Mouse (Mus musculus) neural tube, embryonic 15.5 days (tissue): ENCODE measurements around the gene Timm8a2. TPM values are rescaled to one million over a fixed set of nuclear protein-coding genes. Genes with fewer than 3 reads are reported as not detected.
"Not testable (repeated sequence)": the region's sequence is repeated elsewhere in the genome, so short reads cannot be mapped to it uniquely, and the experiment has no call there.

Source experiments
- ATAC-seq: fragments of 200-750 bp; cut with Nextera tagmentation; 2 replicates; pipeline ENCODE4 v1.8.0; 2017; ENCODE audit warnings: mild to moderate bottlenecking, moderate TSS enrichment, moderate library complexity; ENCODE audit not compliant: low FRiP score
- H3K27ac ChIP-seq: fragments of 300-500 bp; sonication (generic); replicated peaks from 2 replicates; pipeline ENCODE4 v1.5.1; 2015; ENCODE audit warnings: mild to moderate bottlenecking, inconsistent platforms
- H3K27me3 ChIP-seq: fragments of 300-500 bp; sonication (generic); replicated peaks from 2 replicates; pipeline ENCODE4 v1.6.1; 2015; ENCODE audit warnings: inconsistent platforms
- H3K36me3 ChIP-seq: fragments of 300-500 bp; sonication (generic); 2 replicates; pipeline ENCODE4 v1.6.1; 2015; ENCODE audit warnings: inconsistent platforms
- H3K4me1 ChIP-seq: fragments of 300-500 bp; sonication (generic); 2 replicates; pipeline ENCODE4 v1.6.1; 2015; ENCODE audit warnings: inconsistent platforms
- H3K4me2 ChIP-seq: fragments of 300-500 bp; sonication (generic); 2 replicates; pipeline ENCODE4 v1.6.1; 2015; ENCODE audit warnings: inconsistent platforms, mild to moderate bottlenecking, moderate library complexity
- H3K4me3 ChIP-seq: fragments of 300-500 bp; sonication (generic); replicated peaks from 2 replicates; pipeline ENCODE4 v1.5.1; 2015; ENCODE audit warnings: mild to moderate bottlenecking, inconsistent platforms
- H3K9ac ChIP-seq: fragments of 300-500 bp; sonication (generic); replicated peaks from 2 replicates; pipeline ENCODE4 v1.6.1; 2015; ENCODE audit warnings: mild to moderate bottlenecking, inconsistent platforms
- H3K9me3 ChIP-seq: fragments of 300-500 bp; sonication (generic); replicated peaks from 2 replicates; pipeline ENCODE4 v1.6.1; 2016; ENCODE audit warnings: inconsistent platforms
- WGBS: fragments of 180-500 bp; shearing (Covaris S2); methylation state at CpG from one replicate; pipeline ENCODE4 v1.1.7; 2015; ENCODE audit warnings: mixed read lengths; 5-methylcytosine and 5-hydroxymethylcytosine counted together
- polyA plus RNA-seq: library from polyadenylated mRNA; unstranded; fragments of >200 nt; fragmentation: Nextera tagmentation; extraction: Ambion mirVana; gene quantifications from 2 replicates; pipeline ENCODE4 v1.2.1, GENCODE M21; 2015

Timm8a2 gene
- polyA plus RNA-seq, 1 experiment from 2014 or later, result not detected

DNA sequence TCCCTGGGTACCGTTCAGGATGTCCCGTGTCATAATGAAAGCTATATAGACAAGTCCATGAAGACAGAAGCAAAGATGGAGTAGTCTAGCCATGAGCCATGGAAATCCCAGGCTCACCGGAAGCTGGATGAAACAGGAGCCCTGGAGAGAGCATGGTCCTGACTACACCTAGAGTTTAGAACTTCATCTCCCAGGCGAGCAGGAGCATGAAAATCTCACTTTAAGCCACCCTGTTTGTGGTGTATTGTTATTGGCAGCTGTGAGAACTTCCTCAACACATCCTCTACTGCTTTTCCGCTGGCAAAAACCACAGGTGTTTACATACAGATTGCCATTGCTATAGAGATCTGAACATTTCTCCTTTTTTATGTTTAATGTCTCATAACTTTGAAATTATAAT is 29.1 kb downstream of the Timm8a2 start:
- H3K4me1 ChIP-seq, result no peaks in the 10 kb centered on the region
- H3K36me3 ChIP-seq, result no peaks in the 10 kb centered on the region
- H3K4me2 ChIP-seq, result no peak overlapping the region
- H3K4me3 ChIP-seq, result no peak overlapping the region
- H3K9me3 ChIP-seq, result no peaks in the 10 kb centered on the region
- no peaks in the 10 kb centered on the region for H3K27me3 ChIP-seq
- no peak overlapping the region for H3K9ac ChIP-seq
- ATAC-seq, result no peak
- 69% methylated on average over 5 of the region's 5 CpGs for WGBS
- no peak overlapping the region for H3K27ac ChIP-seq

DNA sequence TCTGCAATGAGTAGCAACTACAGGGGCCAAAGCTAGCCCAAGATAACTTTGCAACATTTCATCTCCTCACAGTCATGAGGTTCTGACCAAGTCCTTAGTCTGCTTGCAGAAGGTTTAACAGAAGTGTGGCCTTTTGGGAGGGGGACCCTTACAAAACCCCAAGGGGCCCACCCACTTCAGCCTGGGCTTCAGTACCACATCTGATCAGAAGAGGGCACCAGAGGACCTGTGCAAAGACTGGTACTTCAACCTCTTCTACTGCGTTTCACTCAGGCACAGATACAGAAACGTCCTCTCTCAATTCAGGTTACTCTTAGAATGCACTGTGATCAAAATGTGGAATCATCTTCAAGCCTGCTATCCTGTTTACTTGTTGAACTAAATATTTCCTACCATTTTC is 30.0 kb downstream of the Timm8a2 start:
- Histone ChIP-seq H3K4me2 (no peak overlapping the region), H3K9me3 (no peaks in the 10 kb centered on the region), H3K27ac (no peak overlapping the region), H3K27me3 (no peaks in the 10 kb centered on the region), H3K4me1 (no peaks in the 10 kb centered on the region), H3K36me3 (no peaks in the 10 kb centered on the region), H3K9ac (no peak overlapping the region), H3K4me3 (no peak overlapping the region)
- ATAC-seq, result no peak
- WGBS, result 9% methylated on average over 2 of the region's 2 CpGs

DNA sequence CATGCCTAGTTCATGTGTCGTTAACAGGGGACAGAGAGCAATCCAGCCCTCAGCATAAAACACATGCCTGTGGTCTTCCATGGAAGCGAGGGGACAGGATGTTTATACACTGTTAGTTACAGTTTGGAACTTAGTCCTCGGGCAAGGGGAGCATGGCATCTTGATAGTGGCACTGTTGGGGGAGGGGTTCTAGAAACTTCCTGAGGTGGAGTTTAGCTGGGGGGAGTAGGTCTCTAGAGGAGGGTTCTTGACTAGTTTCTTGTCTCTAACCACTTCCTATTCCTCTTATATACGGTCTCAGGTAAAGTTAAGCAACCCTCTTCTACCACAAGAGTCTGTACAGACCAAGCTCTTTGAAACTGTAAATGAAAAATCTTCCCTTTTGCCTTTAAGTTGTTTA is 31.8 kb downstream of the Timm8a2 start:
- WGBS, result 80% methylated on average over 4 of the region's 4 CpGs
- ATAC-seq, result no peak

DNA sequence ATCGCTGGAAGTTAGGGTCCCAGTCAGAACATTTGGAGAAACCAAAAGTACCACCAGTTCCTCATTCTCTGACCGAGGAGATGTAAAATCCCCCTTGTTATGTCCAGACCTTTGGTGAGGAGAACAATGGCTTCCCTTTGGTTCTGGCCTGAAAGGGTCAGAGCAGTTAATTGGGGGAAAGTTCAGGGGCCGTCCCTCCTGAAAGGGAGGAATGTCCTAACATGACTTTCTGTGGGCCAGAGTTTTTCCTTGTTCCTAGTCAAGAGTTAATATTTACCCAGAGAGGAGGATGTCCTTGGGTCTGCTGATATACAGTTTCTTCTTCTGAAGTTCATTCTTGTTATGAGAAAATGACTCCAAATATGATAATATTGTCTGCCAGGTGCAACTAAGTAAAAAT is 33.6 kb downstream of the Timm8a2 start:
- not testable (repeated sequence) for H3K4me2 ChIP-seq, H3K9ac ChIP-seq, ATAC-seq, H3K27ac ChIP-seq, H3K4me3 ChIP-seq, H3K36me3 ChIP-seq, H3K4me1 ChIP-seq, H3K9me3 ChIP-seq, H3K27me3 ChIP-seq
- 21% methylated on average over 3 of the region's 3 CpGs for WGBS

More for the DNA sequence above, 31.8 kb downstream of the Timm8a2 start:
- no peaks in the 10 kb centered on the region for H3K4me1 ChIP-seq
- H3K27me3 ChIP-seq, result no peaks in the 10 kb centered on the region
- no peak overlapping the region for H3K27ac ChIP-seq
- no peaks in the 10 kb centered on the region for H3K36me3 ChIP-seq
- H3K9ac ChIP-seq, result no peak overlapping the region
- no peak overlapping the region for H3K4me3 ChIP-seq
- H3K9me3 ChIP-seq, result no peaks in the 10 kb centered on the region
- no peak overlapping the region for H3K4me2 ChIP-seq

DNA sequence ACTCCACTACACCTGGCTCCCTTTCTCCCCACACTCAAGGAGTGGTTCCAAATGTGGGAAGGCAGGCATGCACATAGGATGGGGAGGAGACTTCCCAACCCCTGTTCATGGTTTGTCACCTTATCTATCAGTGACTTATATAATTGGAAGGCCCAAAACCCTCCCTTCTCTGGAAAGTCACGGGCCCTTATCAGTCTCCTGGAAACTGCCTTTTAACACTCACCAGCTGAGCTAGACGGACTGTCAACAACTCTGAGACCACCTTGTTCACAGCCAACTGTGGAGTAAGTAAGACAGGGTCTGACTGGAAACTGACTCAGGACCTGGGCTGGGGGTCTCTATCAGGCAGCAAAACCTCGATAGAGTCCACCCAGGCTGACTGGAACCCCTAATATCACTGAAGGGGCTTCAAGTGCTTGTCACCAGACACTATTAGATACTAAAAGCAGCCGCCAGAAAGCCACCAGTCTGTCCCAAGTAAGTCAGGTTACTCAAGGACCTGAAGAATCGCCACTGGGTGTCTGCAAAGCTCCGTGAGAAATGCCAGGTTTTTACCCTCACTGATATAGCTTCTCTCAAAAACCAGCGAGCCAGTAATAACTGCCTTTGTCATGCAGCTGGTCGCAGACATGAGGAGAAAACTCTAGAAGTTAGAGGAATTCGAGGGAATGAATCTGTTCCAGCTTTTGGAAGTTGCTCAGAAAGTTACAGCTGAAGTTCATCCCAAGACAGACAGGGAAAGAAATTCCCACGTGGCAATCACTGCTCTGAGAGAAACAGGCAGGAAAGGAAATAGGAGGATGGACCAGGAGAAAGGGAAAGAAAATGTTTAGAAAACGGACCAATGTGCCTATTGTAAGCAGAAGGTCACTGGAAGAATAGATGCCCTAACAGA is 34.6 kb downstream of the Timm8a2 start:
- Histone ChIP-seq H3K9ac (no peak overlapping the region), H3K27ac (no peak overlapping the region), H3K4me3 (no peak overlapping the region), H3K4me2 (no peak overlapping the region), H3K27me3 (no peaks in the 10 kb centered on the region), H3K9me3 (no peaks in the 10 kb centered on the region), H3K4me1 (no peaks in the 10 kb centered on the region), H3K36me3 (no peaks in the 10 kb centered on the region)
- WGBS, result 60% methylated on average over 11 of the region's 11 CpGs
- ATAC-seq, result no peak

DNA sequence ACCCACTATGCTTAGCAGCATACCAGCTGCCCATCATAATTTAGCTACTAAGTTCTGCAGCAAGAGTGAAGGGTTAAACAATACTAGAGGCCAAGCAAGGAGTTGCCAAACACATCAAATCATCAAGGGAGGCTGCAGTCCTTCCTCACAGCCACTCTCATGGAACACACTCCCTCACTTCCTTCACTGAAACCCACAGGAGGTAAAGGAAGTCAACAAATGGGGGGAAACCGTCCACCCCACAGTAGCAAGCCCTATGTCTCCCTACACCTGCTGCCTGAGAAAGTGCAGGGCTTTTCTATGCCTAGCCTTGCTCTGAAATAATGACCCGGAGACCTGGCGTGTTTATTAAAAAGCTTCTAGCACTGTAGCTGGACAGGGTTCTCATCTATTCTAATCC is 35.5 kb downstream of the Timm8a2 start:
- no peak for ATAC-seq

DNA sequence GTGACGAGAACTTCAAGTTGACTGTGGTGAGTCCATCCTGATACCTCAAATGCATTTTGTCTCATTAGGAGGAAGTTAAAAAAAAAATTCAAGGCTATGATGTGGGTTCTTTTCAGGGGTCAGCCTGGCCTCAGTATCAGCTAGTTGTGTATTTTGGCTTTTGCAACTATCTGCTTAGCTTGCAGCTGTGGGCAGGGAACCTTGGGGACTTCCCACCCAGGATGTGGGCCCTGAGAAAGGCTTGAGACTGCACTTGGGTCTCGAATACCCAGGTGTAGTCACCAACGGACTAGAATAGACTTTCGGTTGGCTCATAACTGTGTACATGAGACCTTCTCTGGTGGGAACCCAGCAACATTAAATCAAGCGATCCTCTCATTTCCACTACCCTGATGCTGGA is 38.9 kb downstream of the Timm8a2 start:
- no peaks in the 10 kb centered on the region for H3K27me3 ChIP-seq
- no peak overlapping the region for H3K9ac ChIP-seq
- H3K4me3 ChIP-seq, result no peak overlapping the region
- H3K36me3 ChIP-seq, result no peaks in the 10 kb centered on the region
- H3K27ac ChIP-seq, result no peak overlapping the region
- H3K4me1 ChIP-seq, result no peaks in the 10 kb centered on the region
- H3K9me3 ChIP-seq, result no peaks in the 10 kb centered on the region
- ATAC-seq, result no peak
- H3K4me2 ChIP-seq, result no peak overlapping the region
- WGBS, result 90% methylated on average over 5 of the region's 5 CpGs

More for the DNA sequence above, 35.5 kb downstream of the Timm8a2 start:
- WGBS, result 84% methylated on average over 3 of the region's 3 CpGs
- Histone ChIP-seq H3K4me1 (no peaks in the 10 kb centered on the region), H3K27me3 (no peaks in the 10 kb centered on the region), H3K9ac (no peak overlapping the region), H3K27ac (no peak overlapping the region), H3K4me3 (no peak overlapping the region), H3K36me3 (no peaks in the 10 kb centered on the region), H3K9me3 (no peaks in the 10 kb centered on the region), H3K4me2 (no peak overlapping the region)

DNA sequence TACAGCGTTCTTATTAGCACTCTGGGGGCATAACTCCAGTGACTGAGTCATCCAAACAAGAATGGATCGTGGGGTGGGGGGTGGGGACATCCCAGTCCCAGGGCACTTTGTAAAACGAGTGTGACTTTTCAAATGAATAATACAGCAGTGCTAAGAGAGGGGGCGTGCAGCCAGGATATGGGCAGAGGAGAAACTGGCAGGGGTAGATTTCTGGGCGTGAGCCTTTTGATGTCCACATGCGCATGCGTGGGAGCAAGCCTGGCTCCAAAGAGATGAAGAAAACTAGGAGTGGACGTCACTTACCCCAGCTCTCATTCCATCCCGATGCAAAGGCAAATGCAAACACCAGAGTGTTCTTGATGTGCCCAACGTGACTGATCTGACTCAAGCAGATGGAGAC is 39.9 kb downstream of the Timm8a2 start:
- H3K4me1 ChIP-seq, result no peaks in the 10 kb centered on the region
- 79% methylated on average over 10 of the region's 10 CpGs for WGBS
- H3K9ac ChIP-seq, result no peak overlapping the region
- no peaks in the 10 kb centered on the region for H3K9me3 ChIP-seq
- no peaks in the 10 kb centered on the region for H3K36me3 ChIP-seq
- no peaks in the 10 kb centered on the region for H3K27me3 ChIP-seq
- no peak overlapping the region for H3K4me3 ChIP-seq
- H3K27ac ChIP-seq, result no peak overlapping the region
- ATAC-seq, result no peak
- H3K4me2 ChIP-seq, result no peak overlapping the region

DNA sequence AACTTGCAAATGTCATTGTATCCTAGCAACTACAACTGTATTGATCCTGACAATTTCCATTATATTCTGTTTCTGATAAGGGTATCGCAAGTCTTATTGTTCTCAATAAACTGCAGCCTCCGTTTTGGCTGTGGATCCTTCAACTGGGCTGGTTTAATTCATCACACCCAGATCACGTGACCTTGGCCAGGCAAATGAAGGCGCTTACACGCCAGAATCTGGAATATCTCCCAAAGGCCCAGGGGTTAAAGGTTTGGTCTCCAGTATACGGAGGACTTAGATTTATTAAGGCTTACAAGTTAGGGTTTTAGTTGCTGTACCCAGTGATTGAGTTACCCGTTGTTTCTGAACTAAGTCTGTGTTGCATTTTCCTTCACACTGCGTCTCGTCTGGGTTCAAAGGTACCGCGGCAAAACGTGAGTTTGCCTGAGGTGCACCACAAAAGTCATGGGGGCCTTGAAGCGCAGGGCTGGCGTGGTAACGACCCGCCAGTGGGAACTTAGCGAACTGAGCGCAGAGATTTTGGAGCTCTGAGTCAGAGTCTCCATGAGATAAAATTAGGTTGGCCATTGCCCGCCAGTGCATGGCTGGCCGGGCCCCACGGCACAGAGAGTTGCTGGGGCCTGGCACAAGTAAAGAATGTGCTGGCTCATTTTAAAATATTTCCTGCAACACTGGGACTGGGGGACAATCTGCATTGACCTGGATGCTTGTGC is 41.2 kb downstream of the Timm8a2 start:
- no peaks in the 10 kb centered on the region for H3K27me3 ChIP-seq
- H3K4me2 ChIP-seq, result no peak overlapping the region
- 88% methylated on average over 21 of the region's 21 CpGs for WGBS
- H3K9ac ChIP-seq, result no peak overlapping the region
- no peaks in the 10 kb centered on the region for H3K9me3 ChIP-seq
- H3K27ac ChIP-seq, result no peak overlapping the region
- H3K4me1 ChIP-seq, result no peaks in the 10 kb centered on the region
- H3K36me3 ChIP-seq, result no peaks in the 10 kb centered on the region
- ATAC-seq, result no peak
- no peak overlapping the region for H3K4me3 ChIP-seq

DNA sequence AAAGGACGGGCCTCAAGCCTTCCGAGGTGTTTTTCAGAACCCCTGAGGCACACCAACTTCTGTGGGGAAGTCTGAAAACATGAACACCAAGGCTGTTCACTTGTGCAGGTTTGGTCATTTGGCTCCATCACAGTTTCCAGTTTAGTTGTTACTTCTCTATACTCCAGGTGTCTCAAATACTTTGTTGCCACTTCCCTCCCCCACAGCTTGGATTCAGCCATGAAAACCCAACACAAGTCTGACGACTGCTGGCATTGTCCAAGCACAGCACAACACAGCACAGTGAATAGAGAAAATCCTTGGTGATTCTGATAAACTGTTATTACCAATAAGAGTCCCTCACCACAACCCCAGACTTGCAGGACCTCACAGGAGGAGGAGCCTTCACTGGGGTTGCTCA is 42.5 kb downstream of the Timm8a2 start:
- no peaks in the 10 kb centered on the region for H3K27me3 ChIP-seq
- H3K9ac ChIP-seq, result no peak overlapping the region
- H3K27ac ChIP-seq, result no peak overlapping the region
- H3K4me1 ChIP-seq, result no peaks in the 10 kb centered on the region
- H3K36me3 ChIP-seq, result no peaks in the 10 kb centered on the region
- WGBS, result 85% methylated on average over 3 of the region's 3 CpGs
- no peaks in the 10 kb centered on the region for H3K9me3 ChIP-seq
- no peak overlapping the region for H3K4me2 ChIP-seq
- H3K4me3 ChIP-seq, result no peak overlapping the region
- ATAC-seq, result no peak

DNA sequence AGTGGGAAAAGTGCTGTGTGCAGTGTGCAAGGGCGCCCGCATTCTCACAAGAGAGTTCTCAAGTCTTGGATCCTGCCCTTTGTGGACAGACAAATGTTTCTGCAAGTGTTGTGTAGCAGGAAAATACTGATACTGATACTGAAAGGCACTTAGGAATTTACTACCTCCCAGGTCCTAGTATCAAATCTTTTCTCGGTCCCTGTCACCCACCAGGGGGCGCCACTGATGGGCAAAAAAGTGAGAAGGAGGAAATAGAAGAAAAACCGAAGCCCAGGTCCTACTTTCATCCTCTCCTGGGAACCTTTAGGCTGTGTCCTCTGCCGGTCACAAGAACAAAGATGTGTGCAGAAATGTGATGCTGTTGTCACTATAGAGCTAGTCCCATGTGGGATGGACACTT is 45.0 kb downstream of the Timm8a2 start:
- Histone ChIP-seq H3K4me1 (no peaks in the 10 kb centered on the region), H3K27ac (no peak overlapping the region), H3K27me3 (no peaks in the 10 kb centered on the region), H3K36me3 (no peaks in the 10 kb centered on the region), H3K4me2 (no peak overlapping the region), H3K9me3 (no peaks in the 10 kb centered on the region), H3K4me3 (no peak overlapping the region), H3K9ac (no peak overlapping the region)
- 49% methylated on average over 6 of the region's 6 CpGs for WGBS
- no peak for ATAC-seq

DNA sequence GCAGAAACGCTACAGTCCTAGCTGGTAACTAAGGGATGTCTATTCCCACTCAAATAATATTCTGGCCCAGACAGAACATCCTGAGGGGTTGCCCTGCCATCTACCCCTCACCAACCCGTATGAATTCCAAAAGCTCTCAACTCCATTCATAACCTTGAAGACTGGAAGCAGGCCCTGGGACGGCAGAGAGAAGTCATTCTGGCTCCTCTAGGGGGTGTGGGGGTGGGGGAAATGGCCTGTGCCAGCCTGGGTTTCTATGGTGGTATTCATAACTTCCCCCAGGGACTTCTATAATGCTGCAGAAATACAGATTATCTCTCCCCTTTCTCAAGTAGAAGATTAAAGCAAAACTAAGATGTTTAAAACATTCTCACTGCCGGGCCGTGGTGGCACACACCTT is 45.4 kb downstream of the Timm8a2 start:
- no peaks in the 10 kb centered on the region for H3K36me3 ChIP-seq
- no peaks in the 10 kb centered on the region for H3K9me3 ChIP-seq
- 85% methylated on average over 5 of the region's 5 CpGs for WGBS
- no peak overlapping the region for H3K4me3 ChIP-seq
- H3K4me1 ChIP-seq, result no peaks in the 10 kb centered on the region
- no peak overlapping the region for H3K4me2 ChIP-seq
- no peak overlapping the region for H3K27ac ChIP-seq
- no peaks in the 10 kb centered on the region for H3K27me3 ChIP-seq
- H3K9ac ChIP-seq, result no peak overlapping the region
- ATAC-seq, result no peak
